Mouse (Mus musculus): ENCODE measurements at regions not wholly inside any gene's neighbourhood (a gene's known extent, or its start where the extent isn't known, plus 50 kb on each side); places are given as distances from the start of the nearest gene placed in this dataset.
A peak's percentile ranks its signal among the peaks of the same experiment; 100 is the strongest.

DNA sequence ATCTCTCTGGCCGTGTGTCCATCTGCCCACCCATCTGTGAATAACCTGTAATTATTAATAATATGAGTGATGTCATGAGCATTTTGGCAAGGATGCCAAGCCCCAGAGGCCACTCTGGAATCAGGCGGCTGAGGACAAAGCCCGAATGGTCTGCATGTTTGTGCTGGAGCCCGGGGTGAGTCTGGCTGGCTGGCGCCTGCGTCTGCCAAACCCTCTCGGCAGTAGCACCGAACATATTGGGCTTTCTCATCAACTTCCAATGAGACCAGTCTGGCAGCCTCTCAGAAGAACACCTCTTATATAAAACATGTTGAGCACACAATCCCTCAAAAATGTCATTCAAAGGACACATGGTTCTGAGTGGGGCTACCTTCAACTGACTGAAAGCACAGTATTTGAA lies 244.9 kb upstream of the Mki67 start:
- H3K9me3 ChIP-seq (replicated peaks): no peaks in the 10 kb centered on the region
- H3K4me3 ChIP-seq: no peak overlapping the region
- DNase-seq (ENCODE audit: low spot score): no peak
- H3K27ac ChIP-seq (replicated peaks): no peak overlapping the region
- WGBS: 87% methylated on average over 8 of the region's 8 CpGs
- no peaks in the 10 kb centered on the region for H3K36me3 ChIP-seq
- peaks cover 23% of the 10 kb centered on the region for H3K4me1 ChIP-seq
- H3K27me3 ChIP-seq (ENCODE audit: low read depth, poor library complexity, severe bottlenecking): no peaks in the 10 kb centered on the region

DNA sequence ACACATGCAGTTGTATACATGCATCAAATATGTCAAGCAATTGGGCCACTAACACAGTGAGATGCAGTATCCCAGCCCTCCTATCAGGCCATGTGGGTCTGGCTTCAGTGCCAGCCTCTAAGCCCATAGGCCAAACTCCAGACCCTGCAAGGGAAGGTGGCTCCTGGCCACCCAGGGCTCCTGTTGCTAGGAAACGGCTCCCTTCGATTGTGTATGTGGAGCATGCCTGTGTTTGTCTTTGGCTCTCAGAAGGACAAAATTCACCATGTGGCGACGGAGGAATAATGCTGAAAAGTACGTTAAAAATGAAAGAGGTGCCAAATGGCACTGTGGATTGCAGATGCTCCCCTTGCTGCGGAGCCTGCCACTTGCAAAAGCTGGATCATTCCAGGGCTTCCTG lies 249.4 kb upstream of the Mki67 start:
- H3K27ac ChIP-seq (replicated peaks): peak overlapping the region; percentile 76
- no peaks in the 10 kb centered on the region for H3K9me3 ChIP-seq (replicated peaks)
- no peak overlapping the region for H3K4me3 ChIP-seq
- H3K4me1 ChIP-seq: peaks cover 30% of the 10 kb centered on the region
- DNase-seq (ENCODE audit: low spot score): peak; percentile 58
- 45% methylated on average over 6 of the region's 6 CpGs for WGBS
- H3K27me3 ChIP-seq (ENCODE audit: low read depth, poor library complexity, severe bottlenecking): no peaks in the 10 kb centered on the region
- H3K36me3 ChIP-seq: no peaks in the 10 kb centered on the region

DNA sequence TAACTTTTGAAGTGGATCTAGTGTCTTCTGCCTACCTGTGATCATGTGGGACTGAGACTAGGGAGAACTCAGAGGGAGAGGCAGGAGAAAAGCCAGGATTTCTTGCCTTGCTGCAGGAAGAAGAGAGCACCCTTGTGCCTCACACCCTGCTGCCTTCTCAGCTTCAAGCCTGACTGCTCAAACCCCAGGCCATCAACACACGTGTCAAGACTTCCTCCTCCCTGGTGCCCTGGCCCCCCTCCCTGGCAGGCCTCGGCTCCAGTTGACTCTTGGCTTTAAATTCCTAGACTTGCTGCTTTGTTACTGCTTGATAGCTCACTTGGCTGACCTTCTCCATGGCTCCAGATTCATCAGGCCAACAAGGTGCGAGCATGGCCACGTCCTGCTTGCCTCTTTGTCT lies 250.1 kb upstream of the Mki67 start:
- H3K27ac ChIP-seq (replicated peaks): peak overlapping the region; percentile 76
- WGBS: 42% methylated on average over 4 of the region's 4 CpGs
- no peaks in the 10 kb centered on the region for H3K36me3 ChIP-seq
- peaks cover 30% of the 10 kb centered on the region for H3K4me1 ChIP-seq
- no peak for DNase-seq (ENCODE audit: low spot score)
- H3K4me3 ChIP-seq: no peak overlapping the region
- H3K27me3 ChIP-seq (ENCODE audit: low read depth, poor library complexity, severe bottlenecking): no peaks in the 10 kb centered on the region
- no peaks in the 10 kb centered on the region for H3K9me3 ChIP-seq (replicated peaks)

DNA sequence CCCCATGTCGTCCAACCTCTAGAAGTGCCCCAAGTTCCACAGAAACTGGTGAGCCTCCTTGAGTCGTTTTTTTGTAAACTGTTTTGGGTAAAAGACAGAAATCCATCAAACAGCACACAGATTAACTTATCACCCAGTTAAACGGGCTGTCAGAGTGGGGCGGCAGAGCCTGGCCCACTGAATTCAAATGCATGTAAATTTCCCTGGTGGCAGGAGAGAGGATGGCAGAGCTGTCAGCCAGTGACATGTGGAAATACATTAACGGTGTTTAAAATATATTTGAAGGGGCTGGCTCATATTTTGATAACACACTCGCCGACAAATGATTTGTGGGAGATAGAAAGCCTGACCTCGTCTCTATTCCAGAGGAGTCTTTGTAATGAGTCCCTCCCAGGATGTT lies 252.5 kb upstream of the Mki67 start:
- Histone ChIP-seq H3K27me3 (ENCODE audit: low read depth, poor library complexity, severe bottlenecking) (no peaks in the 10 kb centered on the region), H3K4me1 (peaks cover 30% of the 10 kb centered on the region), H3K27ac (replicated peaks) (no peak overlapping the region), H3K9me3 (replicated peaks) (no peaks in the 10 kb centered on the region), H3K4me3 (no peak overlapping the region), H3K36me3 (no peaks in the 10 kb centered on the region)
- no peak for DNase-seq (ENCODE audit: low spot score)
- 76% methylated on average over 8 of the region's 8 CpGs for WGBS

DNA sequence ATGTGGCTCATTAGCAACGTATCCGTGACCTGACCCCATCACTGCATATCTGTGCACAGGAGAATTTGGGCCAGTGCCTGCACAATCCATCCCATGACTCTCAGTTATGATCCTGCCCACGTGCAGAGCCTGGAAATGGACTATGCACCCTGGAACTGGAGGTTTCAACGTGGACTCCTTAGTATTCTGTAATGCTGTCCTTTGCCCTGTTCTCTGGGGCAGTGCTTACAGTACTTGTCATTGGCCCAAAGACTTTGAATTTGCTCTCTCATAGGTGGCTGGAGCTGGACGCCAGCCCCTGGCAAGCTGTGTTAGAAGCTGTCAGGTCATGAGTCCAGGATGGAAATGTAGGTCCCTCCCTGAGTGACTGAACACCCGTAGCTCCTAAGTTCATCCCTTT lies 269.9 kb upstream of the Mki67 start:
- Histone ChIP-seq H3K27ac (replicated peaks) (no peak overlapping the region), H3K27me3 (ENCODE audit: low read depth, poor library complexity, severe bottlenecking) (no peaks in the 10 kb centered on the region), H3K36me3 (no peaks in the 10 kb centered on the region), H3K4me1 (no peaks in the 10 kb centered on the region), H3K4me3 (no peak overlapping the region), H3K9me3 (replicated peaks) (no peaks in the 10 kb centered on the region)
- WGBS: 81% methylated on average over 6 of the region's 6 CpGs
- no peak for DNase-seq (ENCODE audit: low spot score)

GRCm38 (mm10) chr7:135990321-135990720 lies 274.2 kb upstream of the Mki67 start:
- no peak overlapping the region for H3K4me3 ChIP-seq
- H3K27me3 ChIP-seq (ENCODE audit: low read depth, poor library complexity, severe bottlenecking): no peaks in the 10 kb centered on the region
- H3K36me3 ChIP-seq: no peaks in the 10 kb centered on the region
- WGBS: 82% methylated on average over 6 of the region's 6 CpGs
- H3K9me3 ChIP-seq (replicated peaks): no peaks in the 10 kb centered on the region
- H3K4me1 ChIP-seq: no peaks in the 10 kb centered on the region
- DNase-seq (ENCODE audit: low spot score): no peak
- no peak overlapping the region for H3K27ac ChIP-seq (replicated peaks)

- Histone ChIP-seq H3K4me3 (no peak overlapping the region), H3K4me1 (peaks cover 4% of the 10 kb centered on the region; the same call in 1 of the 2 replicates), H3K27ac (replicated peaks) (no peak overlapping the region), H3K27me3 (ENCODE audit: low read depth, poor library complexity, severe bottlenecking) (no peaks in the 10 kb centered on the region), H3K9me3 (replicated peaks) (no peaks in the 10 kb centered on the region), H3K36me3 (no peaks in the 10 kb centered on the region)
- 86% methylated on average over 10 of the region's 10 CpGs for WGBS
- DNase-seq (ENCODE audit: low spot score): no peak
Measured at GRCm38 (mm10) chr7:135996896-135997295, 280.7 kb upstream of the Mki67 start.

DNA sequence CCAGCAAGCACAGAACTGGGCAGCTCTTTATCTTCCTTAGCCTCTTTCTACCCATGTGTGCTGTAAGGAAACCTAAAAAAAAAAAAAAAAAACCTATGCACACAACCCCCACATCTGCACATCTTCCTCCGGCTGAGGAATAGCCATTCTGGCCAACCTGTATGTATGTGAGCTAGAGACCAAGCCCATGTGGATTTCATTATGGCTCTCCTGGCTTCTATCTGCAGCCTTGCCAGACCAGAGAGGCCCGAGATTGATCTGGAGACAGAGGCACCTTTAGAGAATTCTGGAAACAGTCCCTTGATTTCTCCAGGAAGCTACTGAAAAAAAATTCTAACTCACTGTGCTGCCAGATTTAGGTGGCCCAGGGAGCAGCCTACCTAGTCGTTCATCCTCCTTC lies 281.5 kb upstream of the Mki67 start:
- Histone ChIP-seq H3K36me3 (no peaks in the 10 kb centered on the region), H3K4me3 (no peak overlapping the region), H3K9me3 (replicated peaks) (no peaks in the 10 kb centered on the region), H3K4me1 (peaks cover 4% of the 10 kb centered on the region; the same call in 1 of the 2 replicates), H3K27me3 (ENCODE audit: low read depth, poor library complexity, severe bottlenecking) (no peaks in the 10 kb centered on the region), H3K27ac (replicated peaks) (no peak overlapping the region)
- 77% methylated on average over 3 of the region's 3 CpGs for WGBS
- no peak for DNase-seq (ENCODE audit: low spot score)

GRCm38 (mm10) chr7:136002382-136002781 lies 286.2 kb upstream of the Mki67 start:
- H3K4me3 ChIP-seq: no peak overlapping the region
- H3K27me3 ChIP-seq (ENCODE audit: low read depth, poor library complexity, severe bottlenecking): no peaks in the 10 kb centered on the region; the same call in 1 of the 2 replicates
- no peaks in the 10 kb centered on the region for H3K36me3 ChIP-seq
- no peaks in the 10 kb centered on the region for H3K9me3 ChIP-seq (replicated peaks)
- no peak overlapping the region for H3K27ac ChIP-seq (replicated peaks)
- DNase-seq (ENCODE audit: low spot score): no peak
- no peaks in the 10 kb centered on the region for H3K4me1 ChIP-seq
- WGBS: 80% methylated on average over 8 of the region's 8 CpGs

DNA sequence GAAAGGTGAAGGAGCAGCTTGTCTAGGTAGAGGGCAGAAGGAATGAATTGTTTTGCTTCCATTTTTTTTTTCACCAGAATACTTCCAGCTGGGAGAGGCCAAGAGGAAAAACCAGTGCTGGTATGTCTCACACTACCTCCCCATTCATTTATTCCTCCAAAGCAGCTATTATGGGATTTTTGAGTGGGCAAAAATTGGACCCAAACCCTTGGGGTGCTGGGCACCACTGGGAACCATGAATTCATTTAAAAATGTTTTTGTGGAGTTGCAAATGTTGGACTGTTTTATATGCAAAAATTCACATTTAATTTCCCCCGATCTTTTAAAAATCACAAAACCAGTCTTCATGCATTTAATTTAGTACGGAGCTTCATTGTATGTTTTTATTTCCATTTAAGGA lies 287.1 kb upstream of the Mki67 start:
- H3K27ac ChIP-seq (replicated peaks): no peak overlapping the region
- H3K27me3 ChIP-seq (ENCODE audit: low read depth, poor library complexity, severe bottlenecking): peaks cover 2% of the 10 kb centered on the region; the same call in 1 of the 2 replicates
- 91% methylated on average over 2 of the region's 2 CpGs for WGBS
- peaks cover 5% of the 10 kb centered on the region for H3K4me1 ChIP-seq
- H3K9me3 ChIP-seq (replicated peaks): no peaks in the 10 kb centered on the region
- H3K4me3 ChIP-seq: no peak overlapping the region
- H3K36me3 ChIP-seq: no peaks in the 10 kb centered on the region
- no peak for DNase-seq (ENCODE audit: low spot score)

DNA sequence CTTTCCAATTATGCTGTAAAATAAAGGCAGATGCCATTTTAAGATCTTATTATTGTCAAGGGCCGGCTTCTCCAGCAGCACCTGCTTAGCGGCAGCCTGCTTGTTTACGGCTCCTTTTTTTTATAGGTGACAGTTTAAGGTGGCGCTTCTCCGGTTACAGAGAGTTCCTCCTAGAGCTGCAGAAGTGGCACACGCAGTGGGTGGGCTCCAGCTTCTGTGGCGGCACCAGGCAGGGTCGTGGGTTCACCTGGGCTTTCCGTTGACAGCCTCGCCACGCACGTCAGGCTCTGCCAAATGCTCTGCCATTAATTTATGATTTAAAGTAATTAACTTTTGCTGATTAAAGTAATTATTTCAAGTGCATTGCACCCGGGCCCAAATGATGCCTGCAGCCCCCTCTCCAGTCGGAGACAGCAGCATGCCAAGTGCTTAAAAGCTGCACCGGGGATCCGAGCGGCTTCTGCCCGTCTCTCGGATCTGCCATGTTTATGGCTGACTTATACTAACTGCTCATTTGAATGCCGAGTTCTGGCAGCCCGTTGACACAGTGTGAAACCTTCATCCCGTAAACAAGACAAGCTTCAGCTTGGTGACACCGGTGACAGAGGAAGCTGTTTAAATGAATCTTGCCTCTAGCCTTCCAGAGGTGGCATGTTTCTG lies 291.8 kb upstream of the Mki67 start:
- no peaks in the 10 kb centered on the region for H3K36me3 ChIP-seq
- no peak for DNase-seq (ENCODE audit: low spot score)
- H3K27ac ChIP-seq (replicated peaks): no peak overlapping the region
- peak overlapping the region; percentile 14; the same call in 1 of the 2 replicates for H3K4me3 ChIP-seq
- H3K9me3 ChIP-seq (replicated peaks): no peaks in the 10 kb centered on the region
- H3K4me1 ChIP-seq: peaks cover 10% of the 10 kb centered on the region
- H3K27me3 ChIP-seq (ENCODE audit: low read depth, poor library complexity, severe bottlenecking): peaks cover 10% of the 10 kb centered on the region
- WGBS: 48% methylated on average over 23 of the region's 23 CpGs

- no peak for DNase-seq (ENCODE audit: low spot score)
- Histone ChIP-seq H3K9me3 (replicated peaks) (no peaks in the 10 kb centered on the region), H3K27me3 (ENCODE audit: low read depth, poor library complexity, severe bottlenecking) (peaks cover 10% of the 10 kb centered on the region), H3K27ac (replicated peaks) (no peak overlapping the region), H3K4me1 (peaks cover 10% of the 10 kb centered on the region), H3K4me3 (peak overlapping the region; percentile 14; the same call in 1 of the 2 replicates), H3K36me3 (no peaks in the 10 kb centered on the region)
- WGBS: 44% methylated on average over 6 of the region's 6 CpGs
Measured at GRCm38 (mm10) chr7:136008486-136008885, 292.3 kb upstream of the Mki67 start.

DNA sequence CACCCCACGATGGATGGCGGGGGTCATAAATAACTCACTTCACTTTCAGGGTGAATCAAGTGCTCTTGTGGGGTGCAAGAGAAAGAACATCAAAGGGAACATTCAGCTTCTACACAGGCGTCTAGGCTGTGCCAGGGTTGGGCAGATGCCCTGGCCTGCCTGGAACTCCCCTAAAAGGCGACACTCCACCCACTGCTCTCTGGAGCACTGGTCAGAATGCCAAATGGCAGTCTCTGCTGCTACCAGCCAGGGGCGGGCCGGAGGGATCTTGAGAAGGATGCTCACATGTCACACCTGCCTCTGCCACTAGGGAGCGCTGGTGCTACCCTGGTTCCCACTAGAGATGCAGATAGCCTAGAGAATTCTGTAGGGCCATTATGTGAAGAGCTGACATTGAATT lies 293.9 kb upstream of the Mki67 start:
- Histone ChIP-seq H3K4me3 (no peak overlapping the region), H3K4me1 (peaks cover 10% of the 10 kb centered on the region), H3K9me3 (replicated peaks) (no peaks in the 10 kb centered on the region), H3K27me3 (ENCODE audit: low read depth, poor library complexity, severe bottlenecking) (peaks cover 10% of the 10 kb centered on the region), H3K27ac (replicated peaks) (no peak overlapping the region), H3K36me3 (no peaks in the 10 kb centered on the region)
- 71% methylated on average over 7 of the region's 7 CpGs for WGBS
- DNase-seq (ENCODE audit: low spot score): peak; percentile 40

DNA sequence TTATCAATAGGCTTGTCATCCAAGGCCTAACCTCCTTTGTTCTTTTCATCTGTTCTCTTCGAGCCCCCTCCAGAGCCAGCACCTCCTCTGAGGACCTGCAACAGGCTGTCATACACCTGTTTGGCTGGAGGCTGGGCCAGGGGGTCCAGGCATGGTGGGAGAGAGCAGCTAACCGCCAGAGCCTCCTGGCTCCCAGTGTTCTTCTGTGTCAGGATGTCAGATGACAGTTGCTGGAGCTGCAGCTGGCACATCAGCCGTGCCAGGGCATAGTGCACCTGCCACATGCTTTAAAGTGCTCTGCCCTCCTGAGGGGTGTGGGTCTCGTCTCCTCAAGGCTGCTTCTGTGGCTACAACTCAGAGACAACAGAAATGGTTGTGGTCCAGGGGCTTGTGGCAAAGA lies 298.5 kb upstream of the Mki67 start:
- H3K4me3 ChIP-seq: no peak overlapping the region
- WGBS: 74% methylated on average over 4 of the region's 4 CpGs

More for the DNA sequence above, 298.5 kb upstream of the Mki67 start:
- 0 out of 2 replicates have a peak overlapping the region, but pooled peaks have one; percentile 47 for H3K27ac ChIP-seq (replicated peaks)
- H3K4me1 ChIP-seq: peaks cover 10% of the 10 kb centered on the region
- no peaks in the 10 kb centered on the region for H3K9me3 ChIP-seq (replicated peaks)
- no peaks in the 10 kb centered on the region for H3K27me3 ChIP-seq (ENCODE audit: low read depth, poor library complexity, severe bottlenecking)
- no peak for DNase-seq (ENCODE audit: low spot score)
- H3K36me3 ChIP-seq: no peaks in the 10 kb centered on the region
